Comparison of ENCODE assay signal across 15 mouse cellular contexts in the genomic region with DNA sequence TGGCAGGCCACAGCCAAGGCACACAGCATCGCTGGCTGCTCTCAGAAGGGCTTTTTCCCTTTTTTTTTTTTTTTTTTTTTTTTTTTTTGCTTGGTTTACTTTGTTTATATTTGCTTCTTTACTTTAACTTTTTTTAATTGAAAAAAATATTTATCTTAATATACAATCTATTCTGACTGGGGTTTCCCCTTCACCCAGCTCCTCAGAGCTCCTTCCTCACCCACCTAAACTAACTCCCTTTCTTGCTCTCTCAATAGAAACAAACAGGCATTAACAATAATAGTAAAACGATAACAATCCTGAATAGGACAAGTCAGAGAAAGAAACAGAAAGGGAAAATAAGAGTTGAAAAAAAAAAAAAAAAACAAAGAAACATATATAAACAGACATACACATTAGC.
"Had no signal": no experiment of that assay in that cellular context is flagged by ENCODE, and none has a peak within 500 bp of the region (broad histone marks: within the 10 kb centered on the region; RNA-seq: fewer than 3 reads in every experiment).

No protein-coding gene starts in this region.

- H3K27me3 ChIP-seq: neural tube, embryonic 15.5 days; stomach, embryonic 15.5 days had no signal

- DNase-seq: retina, postnatal 1 day; right cerebral cortex, adult 18-20 months; right cerebral cortex, postnatal 14 days; right cerebral cortex, postnatal 25 days; right cerebral cortex, postnatal 4 days; spleen, adult 18-20 months; thymus, adult 18-20 months; thymus, adult 2 months; thymus, postnatal 14 days; thymus, postnatal 25 days; thymus, postnatal 36 days; thymus, postnatal 4 days had no signal

- H3K4me3 ChIP-seq: neural tube, embryonic 15.5 days; stomach, embryonic 15.5 days had no signal

- H3K27ac ChIP-seq: neural tube, embryonic 15.5 days; stomach, embryonic 15.5 days; stomach, postnatal 0 days had no signal

- H3K9me3 ChIP-seq: neural tube, embryonic 15.5 days; stomach, embryonic 15.5 days had no signal

- H3K4me2 ChIP-seq: neural tube, embryonic 15.5 days; stomach, embryonic 15.5 days had no signal

- H3K9ac ChIP-seq: neural tube, embryonic 15.5 days; stomach, embryonic 15.5 days had no signal

- H3K4me1 ChIP-seq: neural tube, embryonic 15.5 days; stomach, embryonic 15.5 days had no signal
